Mouse (Mus musculus) cortical plate, adult 2 months (tissue): ENCODE measurements around the gene Rap2b.

ENCODE experiments used
- CTCF ChIP-seq: fragments of 200-500 bp; IDR thresholded peaks from 2 replicates; pipeline ENCODE4 v1.5.1; 2011; ENCODE audit warnings: mild to moderate bottlenecking, control low read depth, low read length; ENCODE audit not compliant: insufficient read depth; ENCODE audit errors: extremely low read depth
- POLR2A ChIP-seq: fragments of 200-500 bp; IDR thresholded peaks from 2 replicates; pipeline ENCODE4 v1.6.1; 2011; ENCODE audit warnings: mild to moderate bottlenecking, low read length, control low read depth; ENCODE audit not compliant: insufficient read depth; ENCODE audit errors: extremely low read depth

- TF ChIP-seq CTCF (no peak), POLR2A (no peak)
Measured at GRCm38 (mm10) chr3:61391564-61391963, 30.1 kb downstream of the Rap2b start.
